Mouse (Mus musculus) heart, postnatal 10 days (tissue): ENCODE results near the gene Gpr155. TPM values are rescaled to one million over a fixed set of nuclear protein-coding genes. Genes with fewer than 3 reads are reported as not detected.

Source experiments
- DNase-seq, 2 experiments: peaks; one replicate each; pipeline ENCODE4 v3.0.0; 2021
- intact Hi-C: fragments of 180-260 bp; cut with DNase I; formaldehyde crosslinking; loops from one replicate; pipeline ENCODE4 v1.15.1; 2025
- total RNA-seq, 2 experiments: library from RNA; stranded (reverse); gene quantifications; 2 replicates each; pipeline ENCODE4 v1.2.3; 2021

Gene Gpr155
- total RNA-seq, 2 experiments from 2014 or later, result 8.4 to 10.1 TPM

DNA sequence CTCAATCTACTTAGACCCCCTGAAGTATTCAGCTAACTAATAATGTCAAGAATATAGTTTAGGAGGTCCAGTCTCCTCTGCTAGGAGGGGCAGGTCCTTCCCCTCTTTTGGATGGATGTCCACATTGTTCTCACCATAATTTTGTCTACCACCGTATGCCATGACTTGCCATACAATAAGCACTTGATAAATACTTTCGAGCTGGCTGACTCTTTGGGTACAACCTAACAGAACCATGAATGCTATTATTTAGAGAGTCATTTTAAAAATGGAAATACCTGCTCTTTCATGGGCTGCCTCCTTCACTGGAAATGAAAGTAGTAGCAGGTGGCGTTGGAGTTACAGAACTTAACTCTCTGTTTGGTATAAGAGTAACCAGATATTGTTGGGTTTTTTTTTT is 3.6 kb upstream of the Gpr155 start:
- no peak for DNase-seq
- intact Hi-C loops, result loop anchor here (5.0 kb wide), 2 partner anchors 78 to 137 kb away; partner anchors contain the start of genes Cir1, Scrn3 and Wipf1

DNA sequence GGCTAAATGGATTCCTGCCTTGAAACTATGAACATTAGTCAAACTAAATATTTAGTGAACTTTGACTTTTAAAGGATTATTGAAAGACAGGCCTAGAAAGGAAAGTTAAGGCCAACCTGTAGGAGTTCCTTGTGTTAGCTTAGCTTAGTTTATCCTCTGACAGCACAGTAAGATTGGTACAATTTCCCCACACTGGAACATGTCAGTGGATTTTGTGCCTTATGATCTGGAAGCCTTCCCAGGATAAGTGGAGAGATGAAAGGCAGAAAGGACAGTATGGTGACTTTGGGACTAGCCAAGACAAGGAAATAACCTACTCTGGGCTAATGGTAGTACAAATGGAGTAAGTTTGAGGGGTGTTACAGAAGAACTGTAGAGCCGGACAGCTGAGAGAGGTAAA is 1.4 kb upstream of the Gpr155 start:
- intact Hi-C loops, result loop anchor here (5.0 kb wide), 2 partner anchors 76 to 139 kb away; partner anchors contain the start of genes Cir1, Scrn3 and Wipf1

GRCm38 (mm10) chr2:73385641-73386355 is 574 bp downstream of the Gpr155 start:
- no peak for DNase-seq
- intact Hi-C loops, result loop anchor here (5.0 kb wide), 2 partner anchors 73 to 142 kb away; partner anchors contain the start of genes Cir1, Scrn3 and Wipf1

More for the DNA sequence above, 1.4 kb upstream of the Gpr155 start:
- DNase-seq, result peak in 1 of 2 experiments; percentile 5

- intact Hi-C loops, result loop anchor here (5.0 kb wide), 2 partner anchors 73 to 142 kb away; partner anchors contain the start of genes Cir1, Scrn3 and Wipf1
- no peak for DNase-seq
Measured at GRCm38 (mm10) chr2:73385172-73385571, 1.2 kb downstream of the Gpr155 start.

GRCm38 (mm10) chr2:73380298-73380975 is 5.9 kb downstream of the Gpr155 start:
- no peak for DNase-seq
- intact Hi-C loops, result no loop called here

DNA sequence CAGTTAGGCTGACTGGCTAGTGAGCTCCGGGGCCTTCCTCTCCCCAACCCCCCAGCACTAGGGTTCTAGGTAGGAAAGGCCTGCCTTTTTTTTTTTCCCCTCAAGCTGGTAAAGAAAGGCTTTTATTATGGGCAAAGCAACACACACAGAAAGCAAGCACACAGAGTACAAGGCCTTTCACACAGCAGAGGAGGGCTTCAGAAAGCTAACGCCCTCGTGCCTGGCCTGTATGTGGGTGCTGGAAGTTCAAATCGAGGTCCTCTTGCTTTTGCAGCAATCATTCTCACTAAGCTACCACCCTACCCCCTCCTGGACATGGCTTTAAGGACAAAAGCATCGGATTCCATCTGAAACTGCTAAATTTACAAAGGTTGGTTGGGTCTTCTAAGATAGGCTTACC is 6.7 kb downstream of the Gpr155 start:
- no peak for DNase-seq
- intact Hi-C loops, result no loop called here

DNA sequence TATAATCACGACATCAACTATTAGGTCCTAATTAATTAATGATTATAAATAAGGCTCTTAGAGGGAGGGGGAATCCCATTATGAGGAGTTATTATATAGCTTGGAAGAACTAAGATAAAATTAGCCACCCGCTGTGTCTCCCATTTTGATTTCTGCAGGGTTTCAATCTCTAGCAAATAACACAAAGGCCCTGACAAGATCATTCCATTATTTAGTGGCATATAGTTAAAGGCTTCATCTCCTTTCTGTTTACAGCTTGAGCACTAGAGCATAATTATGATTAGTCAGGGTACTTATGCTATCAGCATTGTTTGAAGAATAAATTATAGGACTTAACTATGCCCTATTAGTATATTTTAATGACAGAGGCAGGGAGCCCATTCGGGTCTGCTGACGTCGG is 8.0 kb downstream of the Gpr155 start:
- intact Hi-C loops, result no loop called here
- no peak for DNase-seq

GRCm38 (mm10) chr2:73371530-73372335 is 14.6 kb downstream of the Gpr155 start:
- DNase-seq, result no peak

DNA sequence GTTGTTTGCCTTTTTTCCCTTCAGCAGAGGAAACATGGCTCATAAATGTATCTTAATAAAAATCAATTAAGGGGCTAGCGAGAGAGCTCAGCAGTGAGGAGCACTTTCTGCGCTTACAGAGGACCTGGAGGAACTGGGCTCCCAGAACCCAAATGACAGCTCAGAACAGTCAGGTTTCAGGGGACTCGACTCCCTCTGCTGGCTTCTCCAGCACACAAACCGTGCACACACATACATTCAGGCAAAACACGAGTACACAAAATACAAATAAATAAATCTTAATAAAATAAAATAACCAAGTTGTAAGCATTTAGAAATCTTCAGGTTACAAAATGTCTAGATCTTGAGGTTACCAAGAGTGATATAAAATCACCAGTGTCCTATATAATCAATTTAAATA is 22.9 kb downstream of the Gpr155 start:
- no peak for DNase-seq
- intact Hi-C loops, result no loop called here

More at GRCm38 (mm10) chr2:73371530-73372335, 14.6 kb downstream of the Gpr155 start:
- intact Hi-C loops, result no loop called here

DNA sequence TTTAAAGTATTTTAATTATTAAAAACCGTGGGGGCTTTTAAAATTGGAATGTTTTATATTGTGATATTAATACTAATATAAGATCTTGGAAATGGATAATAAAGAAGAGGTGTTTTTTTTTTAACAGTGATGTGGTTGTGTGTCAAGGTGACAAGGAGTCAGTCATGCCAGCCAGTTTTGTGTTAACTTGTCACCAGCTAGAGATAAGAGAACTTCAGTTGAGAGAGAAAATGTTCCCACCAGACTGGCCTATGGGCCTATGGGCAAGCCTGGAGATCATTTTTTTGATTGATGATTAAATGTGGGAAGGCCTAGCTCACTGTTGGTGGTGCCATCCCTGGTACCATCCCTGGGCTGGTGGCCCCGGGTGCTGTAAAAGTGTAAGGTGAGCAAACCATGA is 25.8 kb downstream of the Gpr155 start:
- DNase-seq, result no peak
- intact Hi-C loops, result no loop called here

- intact Hi-C loops, result no loop called here
- DNase-seq, result no peak
Measured at GRCm38 (mm10) chr2:73359941-73360340, 26.4 kb downstream of the Gpr155 start.

- no peak for DNase-seq
- intact Hi-C loops, result no loop called here
Measured at GRCm38 (mm10) chr2:73357004-73357403, 29.4 kb downstream of the Gpr155 start.

- DNase-seq, result peak; percentile 42 to 45
- intact Hi-C loops, result no loop called here
Measured at GRCm38 (mm10) chr2:73351927-73352374, 34.4 kb downstream of the Gpr155 start.

GRCm38 (mm10) chr2:73351496-73351895 is 34.9 kb downstream of the Gpr155 start:
- intact Hi-C loops, result no loop called here
- peak; percentile 24 to 31 for DNase-seq

GRCm38 (mm10) chr2:73348221-73348620 is 38.2 kb downstream of the Gpr155 start:
- intact Hi-C loops, result no loop called here
- no peak for DNase-seq

GRCm38 (mm10) chr2:73347766-73348165 is 38.6 kb downstream of the Gpr155 start:
- no peak for DNase-seq
- intact Hi-C loops, result no loop called here

DNA sequence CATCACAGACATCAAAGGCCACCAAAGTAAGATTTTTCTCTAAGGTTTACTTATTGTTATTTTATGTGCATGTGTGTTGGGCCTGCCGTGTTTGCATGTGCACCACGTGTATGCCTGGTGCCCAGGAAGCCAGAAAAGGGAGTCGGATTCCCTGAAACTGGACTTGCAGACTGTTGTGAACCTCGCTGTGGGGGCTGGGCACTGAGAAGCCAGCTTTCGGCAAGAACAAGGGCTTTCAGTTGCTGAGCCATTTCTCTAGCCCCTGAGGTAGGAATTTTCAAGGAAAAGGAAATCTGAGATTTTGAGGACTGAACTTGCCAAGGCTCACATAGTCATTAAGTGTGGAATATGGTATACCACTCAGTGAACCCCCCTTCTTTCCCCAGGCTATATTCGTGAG is 39.2 kb downstream of the Gpr155 start:
- no peak for DNase-seq
- intact Hi-C loops, result no loop called here

DNA sequence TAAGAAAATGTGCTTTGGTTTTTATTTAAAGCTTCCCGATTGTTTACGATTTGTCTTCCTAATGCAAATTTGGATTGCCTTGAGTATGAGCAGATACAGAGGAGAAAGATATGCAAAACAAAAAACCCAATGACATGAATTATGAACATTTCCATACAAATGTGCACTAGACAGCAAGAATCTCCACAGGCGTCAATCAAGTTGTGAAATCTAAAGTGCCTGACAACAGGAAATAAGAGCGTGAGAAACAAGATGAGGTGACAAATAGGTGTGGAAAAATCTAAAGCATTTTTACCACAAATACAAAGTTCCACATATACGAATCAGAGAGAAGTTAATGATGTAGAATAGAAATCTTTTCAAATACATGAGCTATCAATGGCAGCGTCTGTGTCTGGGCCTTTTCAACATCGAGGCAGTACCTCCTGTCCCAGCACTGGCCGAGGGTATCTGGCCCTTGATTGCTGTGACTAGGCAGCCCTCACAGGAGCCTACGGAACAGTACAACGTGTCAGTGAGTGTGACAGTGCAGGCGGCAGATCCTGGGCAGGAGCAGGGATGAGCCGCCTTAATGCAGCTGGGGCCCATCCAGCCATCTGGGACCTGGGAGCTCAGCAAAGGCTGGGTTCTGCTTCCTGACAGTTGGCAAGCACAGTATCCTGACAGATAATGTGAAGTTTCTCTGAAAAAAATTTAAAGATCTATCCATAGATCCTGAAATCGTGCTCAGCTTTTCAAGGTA is 39.9 kb downstream of the Gpr155 start:
- DNase-seq, result no peak
- intact Hi-C loops, result no loop called here

- intact Hi-C loops, result no loop called here
Measured at GRCm38 (mm10) chr2:73345204-73345603, 41.2 kb downstream of the Gpr155 start.

DNA sequence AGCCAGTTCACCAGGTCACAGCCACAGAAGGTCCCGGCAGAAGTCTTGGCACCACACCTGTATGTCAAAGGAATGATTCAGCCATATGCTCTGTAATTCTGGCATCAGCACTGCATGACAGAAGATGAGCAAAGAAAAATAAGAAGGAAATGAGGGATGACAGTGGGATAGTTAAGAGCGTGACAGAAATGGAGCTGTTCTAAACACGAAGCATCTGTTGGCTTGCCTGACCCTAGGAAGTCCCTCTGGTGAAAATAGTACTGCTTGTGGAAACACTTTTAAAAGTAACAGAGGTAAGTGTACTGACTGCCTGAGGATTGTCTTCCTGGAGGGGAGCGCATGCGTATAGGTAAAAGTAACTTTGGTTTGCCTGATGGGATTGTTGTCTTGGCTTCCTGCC is 42.7 kb downstream of the Gpr155 start:
- intact Hi-C loops, result no loop called here
- no peak for DNase-seq

More at GRCm38 (mm10) chr2:73345204-73345603, 41.2 kb downstream of the Gpr155 start:
- DNase-seq, result no peak
